Mouse (Mus musculus): ENCODE results near the gene Gm8374. TPM values are rescaled to one million over a fixed set of nuclear protein-coding genes. Genes with fewer than 3 reads are reported as not detected.
"Not testable (repeated sequence)": the region's sequence is repeated elsewhere in the genome, so short reads cannot be mapped to it uniquely, and the experiment has no call there.

Gm8374 gene
- not detected in 2 replicates for polyA plus RNA-seq (2015; fragmentation: Nextera tagmentation; extraction: Ambion mirVana)

- not testable (repeated sequence) for H3K27ac ChIP-seq; H3K4me3 ChIP-seq (replicated peaks); H3K9ac ChIP-seq; H3K36me3 ChIP-seq; H3K9me3 ChIP-seq; H3K27me3 ChIP-seq (replicated peaks); H3K4me1 ChIP-seq (replicated peaks); H3K4me2 ChIP-seq (replicated peaks); ATAC-seq
- 82% methylated on average over 3 of the region's 3 CpGs for WGBS
Measured at GRCm38 (mm10) chr14:7365034-7365433, at the start of gene Gm8374. Gene Gm8374, minus strand, starts transcription at chr14:7365134.

GRCm38 (mm10) chr14:7332295-7332694 is 32.6 kb downstream of the Gm8374 start, which contains the start of gene Gm5797:
Gene Gm5797, minus strand, starts transcription at chr14:7332395.
- H3K4me1 ChIP-seq (replicated peaks); H3K9me3 ChIP-seq; H3K36me3 ChIP-seq; ATAC-seq; H3K4me2 ChIP-seq (replicated peaks); H3K27me3 ChIP-seq (replicated peaks); H3K27ac ChIP-seq; H3K9ac ChIP-seq; H3K4me3 ChIP-seq (replicated peaks): not testable (repeated sequence)
- no CpG with 5 or more reads among the region's 1 CpGs for WGBS

GRCm38 (mm10) chr14:7315093-7315492 is 49.8 kb downstream of the Gm8374 start:
- not testable (repeated sequence) for H3K4me1 ChIP-seq (replicated peaks); H3K27me3 ChIP-seq (replicated peaks); H3K36me3 ChIP-seq; ATAC-seq; H3K9me3 ChIP-seq; H3K27ac ChIP-seq
- Histone ChIP-seq H3K9ac (peak overlapping the region; percentile 26; the same call in 1 of the 2 replicates), H3K4me3 (replicated peaks) (peak overlapping the region; percentile 45), H3K4me2 (replicated peaks) (peak overlapping the region; percentile 75)
- WGBS = 2% methylated on average over 19 of the region's 19 CpGs

- not testable (repeated sequence) for H3K27ac ChIP-seq; H3K4me1 ChIP-seq (replicated peaks); H3K27me3 ChIP-seq (replicated peaks); H3K9me3 ChIP-seq; ATAC-seq; H3K36me3 ChIP-seq
- WGBS = 1% methylated on average over 29 of the region's 35 CpGs
- Histone ChIP-seq H3K4me3 (replicated peaks) (peak within 1 kb of the TSS; percentile 45), H3K4me2 (replicated peaks) (peak within 1 kb of the TSS; percentile 75), H3K9ac (peak within 1 kb of the TSS; percentile 26; the same call in 1 of the 2 replicates)
Measured at GRCm38 (mm10) chr14:7314661-7315060, 50.3 kb downstream of the Gm8374 start, which contains the start of gene Gm3739. Gene Gm3739, minus strand, starts transcription at chr14:7315049.

Other genes with a start within 250 kb of the Gm8374 start
- gene Gm6676, start 239.7 kb downstream of the Gm8374 start, polyA plus RNA-seq (2015; fragmentation: Nextera tagmentation; extraction: Ambion mirVana) = not detected in 2 replicates
- 2.3 and 2.9 TPM in 2 replicates for gene Gm3512, start 190.6 kb downstream of the Gm8374 start, polyA plus RNA-seq (2015; fragmentation: Nextera tagmentation; extraction: Ambion mirVana)
- not detected in 2 replicates for gene Gm16434, start 170.6 kb downstream of the Gm8374 start, polyA plus RNA-seq (2015; fragmentation: Nextera tagmentation; extraction: Ambion mirVana)
- gene Gm3727, start 100.4 kb downstream of the Gm8374 start, polyA plus RNA-seq (2015; fragmentation: Nextera tagmentation; extraction: Ambion mirVana) = not detected in 2 replicates
- gene Gm3739, start 50.1 kb downstream of the Gm8374 start, polyA plus RNA-seq (2015; fragmentation: Nextera tagmentation; extraction: Ambion mirVana) = 0.58 and 0.69 TPM in 2 replicates
- gene Gm5797, start 32.7 kb downstream of the Gm8374 start, polyA plus RNA-seq (2015; fragmentation: Nextera tagmentation; extraction: Ambion mirVana) = not detected in 2 replicates
- gene Gm3755, start 85.8 kb upstream of the Gm8374 start, polyA plus RNA-seq (2015; fragmentation: Nextera tagmentation; extraction: Ambion mirVana) = not detected in 2 replicates
- 0.69 TPM in 1 of 2 replicates, not detected in the other for gene Gm3752, start 118.6 kb upstream of the Gm8374 start, polyA plus RNA-seq (2015; fragmentation: Nextera tagmentation; extraction: Ambion mirVana)
- gene Gm3558, start 203.4 kb upstream of the Gm8374 start, polyA plus RNA-seq (2015; fragmentation: Nextera tagmentation; extraction: Ambion mirVana) = 0.25 and 0.53 TPM in 2 replicates
- not detected in 2 replicates for gene Gm10338, start 230.5 kb upstream of the Gm8374 start, polyA plus RNA-seq (2015; fragmentation: Nextera tagmentation; extraction: Ambion mirVana)